Mouse (Mus musculus) spleen, adult 2 months (tissue): ENCODE measurements around the gene Olfr1057.

Source experiments
- CTCF ChIP-seq: fragments of 200-500 bp; IDR thresholded peaks from 2 replicates; pipeline ENCODE4 v1.5.1; 2011; ENCODE audit warnings: mild to moderate bottlenecking, inconsistent platforms; ENCODE audit not compliant: insufficient read depth, insufficient read length, insufficient replicate concordance; ENCODE audit errors: extremely low read depth
- POLR2A ChIP-seq: fragments of 200-500 bp; IDR thresholded peaks from 2 replicates; pipeline ENCODE4 v1.6.1; 2011; ENCODE audit warnings: low read depth, low read length, inconsistent platforms

DNA sequence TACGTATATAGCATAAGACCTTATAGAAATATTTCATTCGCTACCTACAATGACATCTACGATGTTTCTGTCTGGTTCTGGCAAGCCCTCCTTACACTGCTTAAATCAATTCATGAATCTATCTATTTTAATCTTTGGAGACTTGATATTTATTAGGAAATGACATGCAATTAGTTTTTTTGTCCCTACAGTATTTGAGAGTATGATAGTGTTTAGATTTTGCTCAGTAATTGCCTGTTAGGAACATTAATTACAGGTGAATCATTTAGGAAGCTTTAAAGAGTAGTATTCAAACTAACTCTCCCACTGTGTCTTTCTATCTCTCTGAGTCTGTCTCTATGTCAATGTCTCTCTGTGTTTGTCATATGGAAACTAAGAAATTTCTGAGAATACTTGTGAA lies 42.9 kb downstream of the Olfr1057 start, which contains the start of gene Olfr1054:
- TF ChIP-seq POLR2A (no peak), CTCF (no peak)
